Mouse (Mus musculus) mammary gland, adult 2 months (tissue): ENCODE measurements around the gene Pcp4. TPM values are rescaled to one million over a fixed set of nuclear protein-coding genes. Genes with fewer than 3 reads are reported as not detected.

Experiments used
- polyA plus RNA-seq: library from polyadenylated mRNA; depleted of rRNA; stranded (reverse); fragments of >200 nt; gene quantifications from 2 replicates; pipeline ENCODE4 v1.2.3, GENCODE M21; 2012; ENCODE audit warnings: low replicate concordance; rRNA removed

Gene Pcp4
- polyA plus RNA-seq = 0.65 TPM in 1 of 2 replicates, not detected in the other

DNA sequence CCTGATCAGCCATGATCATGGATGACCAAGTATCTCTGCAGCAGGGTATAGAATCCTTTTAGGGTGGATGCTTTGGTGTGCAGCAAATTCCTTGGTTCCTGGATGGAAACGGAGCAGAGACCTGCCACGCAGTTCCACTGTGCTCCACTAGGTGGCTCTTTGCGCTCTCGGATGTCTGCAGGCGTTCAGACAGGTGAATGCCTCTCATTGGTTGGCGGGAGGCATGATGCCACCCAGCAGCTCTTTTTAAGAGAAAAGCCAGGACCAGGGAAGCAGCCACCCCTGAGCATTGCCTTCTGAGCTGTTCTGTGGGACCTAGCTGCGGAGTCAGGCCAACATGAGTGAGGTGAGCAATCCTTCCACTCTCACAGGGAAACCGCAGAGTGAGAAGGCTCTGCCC lies at the start of gene Pcp4:
TSS of gene Pcp4 (plus strand) at position 162 of the 400 bp plus-strand sequence.

DNA sequence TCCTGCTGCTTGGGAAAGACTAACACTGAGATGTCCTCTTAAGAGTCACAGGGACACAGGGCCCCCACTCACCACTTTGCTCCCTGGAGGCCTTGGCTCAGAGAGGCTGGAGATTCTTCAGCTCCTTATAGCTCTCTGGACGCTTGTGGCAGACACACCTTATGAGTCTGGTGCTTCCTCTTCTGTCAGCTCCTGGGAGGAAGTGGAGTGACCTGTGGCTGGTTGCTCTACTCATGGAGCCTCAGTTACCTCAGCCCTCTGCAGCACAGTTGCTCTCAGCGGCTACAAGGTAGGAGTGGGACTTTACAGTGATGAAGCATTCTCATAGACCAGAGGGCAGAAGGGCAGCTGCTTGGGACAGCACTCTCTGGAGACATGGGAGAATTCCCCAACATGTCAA lies 23.9 kb upstream of the Pcp4 start, which contains the start of gene Itgb2l:
TSS of gene Itgb2l (minus strand) at position 152 of the 400 bp plus-strand sequence.

Other genes with a start within 250 kb of the Pcp4 start
- 0.13 and 0.16 TPM in 2 replicates for gene B3galt5, start 231.8 kb upstream of the Pcp4 start, polyA plus RNA-seq
- 0.11 and 0.19 TPM in 2 replicates for gene Itgb2l, start 24.0 kb upstream of the Pcp4 start, polyA plus RNA-seq